Mouse (Mus musculus): ENCODE data around the gene Acrbp.

- TF ChIP-seq POLR2A (IDR thresholded peaks at IDR 0.05; ENCODE audit: insufficient read length, low read depth) = no peak
- TF ChIP-seq POLR2AphosphoS2 (IDR thresholded peaks at IDR 0.05; ENCODE audit: insufficient read length, low read depth) = no peak
- no peak for TF ChIP-seq USF1 (IDR thresholded peaks at IDR 0.05; ENCODE audit: low read depth)
- no peak for TF ChIP-seq CEBPB (IDR thresholded peaks at IDR 0.05; ENCODE audit: insufficient read depth, poor library complexity, severe bottlenecking)
- TF ChIP-seq MYOD1 (IDR thresholded peaks at IDR 0.05; ENCODE audit: control insufficient read depth in 1 of 3, insufficient read length in 2 of 3, low read depth in 2 of 3) = no peak
- no peak for TF ChIP-seq E2F4 (IDR thresholded peaks at IDR 0.05; ENCODE audit: insufficient read depth)
- no peak for TF ChIP-seq REST (IDR thresholded peaks at IDR 0.05; ENCODE audit: insufficient read depth, insufficient read length)
- TF ChIP-seq TCF3 (IDR thresholded peaks at IDR 0.05; ENCODE audit: insufficient read length, low read depth) = no peak
- TF ChIP-seq MAX (IDR thresholded peaks at IDR 0.05; ENCODE audit: low read depth) = no peak
- TF ChIP-seq TCF12 (IDR thresholded peaks at IDR 0.05; ENCODE audit: insufficient read depth, poor library complexity, severe bottlenecking) = no peak
Measured at GRCm38 (mm10) chr6:125031604-125032003, 17.9 kb upstream of the Acrbp start.

Measured in myocyte (in vitro differentiated cells).